Mouse (Mus musculus): ENCODE measurements around the gene Olfr705.
"Not testable (repeated sequence)": the region's sequence is repeated elsewhere in the genome, so short reads cannot be mapped to it uniquely, and the experiment has no call there.

- TF ChIP-seq CTCF (conservative IDR thresholded peaks at IDR 0.05; ENCODE audit: low read length); POU5F1 (IDR thresholded peaks at IDR 0.05; ENCODE audit: borderline replicate concordance, low read length); NANOG (IDR thresholded peaks at IDR 0.05; ENCODE audit: borderline replicate concordance, low read length): not testable (repeated sequence)
These were observed 24.4 kb upstream of the Olfr705 start, which contains the start of gene Olfr707 for GRCm38 (mm10) chr7:106901141-106901540.
